Mouse (Mus musculus): ENCODE measurements around the gene Gm36028. TPM values are rescaled to one million over a fixed set of nuclear protein-coding genes. Genes with fewer than 3 reads are reported as not detected.

Gene Gm36028
- polyA plus RNA-seq, 1 experiment = 0.15 TPM

- Histone ChIP-seq H3K27me3 (ENCODE audit: control insufficient read depth, insufficient read depth, low read length) (no peaks in the 10 kb centered on the region), H3K4me1 (ENCODE audit: control insufficient read depth, insufficient read depth, low read length) (no peaks in the 10 kb centered on the region), H3K4me3 (replicated peaks; ENCODE audit: insufficient read depth, low read depth, low read length) (no peak overlapping the region), H3K27ac (ENCODE audit: insufficient read depth, low read length) (no peak overlapping the region)
- WGBS = 89% methylated on average over 12 of the region's 12 CpGs
- DNase-seq = no peak
- TF ChIP-seq POLR2A (IDR thresholded peaks at IDR 0.05; ENCODE audit: borderline replicate concordance, insufficient read depth, low read length) (no peak), CTCF (IDR thresholded peaks at IDR 0.05; ENCODE audit: borderline replicate concordance, insufficient read depth, low read depth, low read length) (no peak)
Measured at GRCm38 (mm10) chr16:37843740-37844139, 17.2 kb downstream of the Gm36028 start.

DNA sequence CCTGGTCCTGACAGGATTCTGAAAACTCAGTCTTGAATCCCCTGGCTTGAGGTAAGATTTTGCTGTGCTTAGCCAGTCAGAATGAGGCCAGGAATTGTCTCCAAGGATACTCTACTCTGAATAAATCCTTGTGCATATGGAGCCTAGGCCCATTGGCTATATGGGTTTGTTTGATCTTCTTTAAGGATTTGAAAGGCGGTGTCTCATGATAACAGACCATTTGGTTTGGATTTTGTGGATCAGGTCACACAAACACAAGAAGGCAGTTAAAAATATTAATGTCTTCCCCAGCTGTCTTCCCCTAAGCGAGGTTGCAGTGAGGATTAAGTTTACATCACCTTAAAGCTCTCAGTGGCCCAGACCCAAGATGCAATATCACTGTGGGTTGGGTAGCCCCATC, 18.5 kb downstream of the Gm36028 start:
- WGBS = 90% methylated on average over 2 of the region's 2 CpGs

DNA sequence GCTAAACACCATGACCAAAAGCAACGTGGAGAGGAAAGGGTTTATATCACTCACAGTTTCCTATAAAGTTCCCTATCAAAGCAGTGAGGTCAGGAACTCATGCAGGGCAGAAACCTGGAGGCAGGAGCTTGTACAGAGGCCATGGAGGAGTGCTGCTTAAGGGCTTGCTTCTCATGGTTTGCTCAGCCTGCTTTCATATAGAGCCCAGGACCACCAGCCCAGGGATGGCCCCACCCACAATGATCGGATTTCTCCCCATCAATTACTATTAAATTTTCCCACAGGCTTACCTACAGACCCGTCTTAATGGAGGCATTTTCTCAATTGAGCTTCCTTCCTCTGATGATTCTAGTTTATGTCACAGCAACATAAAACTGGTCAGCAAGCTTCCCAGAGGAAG, 23.4 kb downstream of the Gm36028 start:
- Histone ChIP-seq H3K4me1 (ENCODE audit: control insufficient read depth, insufficient read depth, low read length) (no peaks in the 10 kb centered on the region; the same call in 1 of the 2 replicates), H3K27me3 (ENCODE audit: control insufficient read depth, insufficient read depth, low read length) (no peaks in the 10 kb centered on the region), H3K4me3 (replicated peaks; ENCODE audit: insufficient read depth, low read depth, low read length) (no peak overlapping the region), H3K27ac (ENCODE audit: insufficient read depth, low read length) (no peak overlapping the region)
- no peak for TF ChIP-seq POLR2A (IDR thresholded peaks at IDR 0.05; ENCODE audit: borderline replicate concordance, insufficient read depth, low read length)
- no peak for TF ChIP-seq CTCF (IDR thresholded peaks at IDR 0.05; ENCODE audit: borderline replicate concordance, insufficient read depth, low read depth, low read length)
- 79% methylated on average over 3 of the region's 3 CpGs for WGBS
- DNase-seq = no peak

More for the DNA sequence above, 18.5 kb downstream of the Gm36028 start:
- no peak overlapping the region for H3K27ac ChIP-seq (ENCODE audit: insufficient read depth, low read length)
- no peak for TF ChIP-seq POLR2A (IDR thresholded peaks at IDR 0.05; ENCODE audit: borderline replicate concordance, insufficient read depth, low read length)
- TF ChIP-seq CTCF (IDR thresholded peaks at IDR 0.05; ENCODE audit: borderline replicate concordance, insufficient read depth, low read depth, low read length) = no peak
- no peak overlapping the region for H3K4me3 ChIP-seq (replicated peaks; ENCODE audit: insufficient read depth, low read depth, low read length)
- H3K4me1 ChIP-seq (ENCODE audit: control insufficient read depth, insufficient read depth, low read length) = no peaks in the 10 kb centered on the region
- no peaks in the 10 kb centered on the region for H3K27me3 ChIP-seq (ENCODE audit: control insufficient read depth, insufficient read depth, low read length)
- no peak for DNase-seq

- no peak for DNase-seq
- Histone ChIP-seq H3K4me1 (ENCODE audit: control insufficient read depth, insufficient read depth, low read length) (no peaks in the 10 kb centered on the region; the same call in 1 of the 2 replicates), H3K27me3 (ENCODE audit: control insufficient read depth, insufficient read depth, low read length) (no peaks in the 10 kb centered on the region), H3K4me3 (replicated peaks; ENCODE audit: insufficient read depth, low read depth, low read length) (no peak overlapping the region), H3K27ac (ENCODE audit: insufficient read depth, low read length) (no peak overlapping the region)
- no peak for TF ChIP-seq CTCF (IDR thresholded peaks at IDR 0.05; ENCODE audit: borderline replicate concordance, insufficient read depth, low read depth, low read length)
- TF ChIP-seq POLR2A (IDR thresholded peaks at IDR 0.05; ENCODE audit: borderline replicate concordance, insufficient read depth, low read length) = no peak
- WGBS = 50% methylated on average over 7 of the region's 7 CpGs
Measured at GRCm38 (mm10) chr16:37831041-37831440, 29.9 kb downstream of the Gm36028 start.

DNA sequence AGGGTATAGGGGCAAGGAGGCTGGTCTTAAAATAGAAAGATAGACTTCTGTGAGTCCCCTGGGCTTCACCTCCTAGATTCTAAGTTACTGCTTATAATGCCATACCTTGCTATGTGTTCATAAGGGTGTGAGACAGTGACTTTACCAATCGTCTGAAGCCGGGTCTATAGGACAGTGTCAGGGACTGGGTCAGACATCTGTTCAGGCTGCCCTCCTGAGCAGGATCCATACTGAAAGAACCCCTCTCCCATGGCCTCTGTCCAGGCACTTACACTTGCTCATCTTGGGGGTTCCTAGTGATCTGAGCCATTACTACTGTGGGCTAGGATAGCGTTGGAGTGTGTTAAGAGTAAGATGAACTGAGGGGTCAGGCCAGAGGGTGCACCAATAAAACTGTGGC, 34.7 kb downstream of the Gm36028 start:
- peaks cover 6% of the 10 kb centered on the region; the same call in 1 of the 2 replicates for H3K4me1 ChIP-seq (ENCODE audit: control insufficient read depth, insufficient read depth, low read length)
- no peak overlapping the region for H3K4me3 ChIP-seq (replicated peaks; ENCODE audit: insufficient read depth, low read depth, low read length)
- no peak overlapping the region for H3K27ac ChIP-seq (ENCODE audit: insufficient read depth, low read length)
- H3K27me3 ChIP-seq (ENCODE audit: control insufficient read depth, insufficient read depth, low read length) = no peaks in the 10 kb centered on the region
- DNase-seq = no peak
- 95% methylated on average over 3 of the region's 3 CpGs for WGBS
- TF ChIP-seq POLR2A (IDR thresholded peaks at IDR 0.05; ENCODE audit: borderline replicate concordance, insufficient read depth, low read length) = no peak
- TF ChIP-seq CTCF (IDR thresholded peaks at IDR 0.05; ENCODE audit: borderline replicate concordance, insufficient read depth, low read depth, low read length) = no peak

DNA sequence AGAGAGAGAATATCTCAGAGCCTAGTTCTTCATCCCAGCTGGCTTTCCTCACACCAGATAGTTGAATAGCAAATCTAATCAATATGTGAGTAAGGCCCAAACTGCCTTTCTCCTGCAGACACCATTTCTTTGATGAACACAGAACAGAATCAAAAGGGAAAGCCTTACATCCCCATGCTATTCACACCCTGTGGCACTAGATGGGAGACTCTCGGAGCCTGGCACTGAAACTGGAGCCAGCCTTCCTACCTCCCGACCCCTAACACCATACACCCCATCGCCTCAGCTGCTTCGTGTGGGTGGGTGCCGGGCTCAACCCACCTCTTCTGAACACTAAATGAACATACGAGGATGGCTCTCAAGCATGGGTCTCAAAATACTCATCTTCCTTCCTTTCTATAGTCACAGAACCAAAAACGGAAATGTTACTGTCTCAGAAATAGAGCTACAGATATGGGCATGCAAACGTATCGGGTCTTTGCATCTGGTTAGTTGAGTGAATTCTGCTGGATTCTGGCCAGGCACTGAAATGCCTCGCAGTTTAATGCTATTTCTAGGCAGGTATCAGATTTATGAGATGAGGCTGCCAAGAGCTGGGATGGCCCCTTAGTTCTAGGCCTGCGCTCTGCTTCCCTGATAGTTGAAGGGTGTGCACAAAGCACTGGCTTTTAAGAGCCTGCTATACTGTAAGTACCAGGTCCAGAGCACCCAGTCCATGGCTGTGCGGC, 36.0 kb downstream of the Gm36028 start:
- DNase-seq = no peak

DNA sequence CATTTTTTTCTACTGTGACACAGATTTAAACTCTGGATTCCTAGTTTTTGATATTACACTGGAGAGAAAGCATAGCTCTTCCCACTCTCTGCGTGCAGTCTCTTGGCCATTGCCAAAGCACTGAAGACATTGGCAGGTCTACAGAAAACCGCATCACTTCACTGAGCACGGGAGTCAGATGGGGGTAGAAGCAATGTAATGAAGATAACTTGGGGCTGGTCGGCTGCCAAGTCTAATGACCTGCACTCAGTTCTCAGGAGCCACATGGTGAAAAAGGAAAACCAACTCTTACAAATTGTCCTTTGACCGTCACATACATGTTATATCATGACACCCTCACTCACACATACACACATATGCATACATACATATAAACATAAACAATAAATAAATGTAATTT, 37.0 kb downstream of the Gm36028 start:
- Histone ChIP-seq H3K4me1 (ENCODE audit: control insufficient read depth, insufficient read depth, low read length) (peaks cover 6% of the 10 kb centered on the region; the same call in 1 of the 2 replicates), H3K27ac (ENCODE audit: insufficient read depth, low read length) (no peak overlapping the region), H3K27me3 (ENCODE audit: control insufficient read depth, insufficient read depth, low read length) (no peaks in the 10 kb centered on the region), H3K4me3 (replicated peaks; ENCODE audit: insufficient read depth, low read depth, low read length) (no peak overlapping the region)
- peak; percentile 74 to 88 for DNase-seq
- WGBS = 14% methylated on average over 5 of the region's 5 CpGs
- no peak for TF ChIP-seq POLR2A (IDR thresholded peaks at IDR 0.05; ENCODE audit: borderline replicate concordance, insufficient read depth, low read length)
- no peak for TF ChIP-seq CTCF (IDR thresholded peaks at IDR 0.05; ENCODE audit: borderline replicate concordance, insufficient read depth, low read depth, low read length)

More for the DNA sequence above, 36.0 kb downstream of the Gm36028 start:
- WGBS = 95% methylated on average over 12 of the region's 12 CpGs
- Histone ChIP-seq H3K27ac (ENCODE audit: insufficient read depth, low read length) (no peak overlapping the region), H3K27me3 (ENCODE audit: control insufficient read depth, insufficient read depth, low read length) (no peaks in the 10 kb centered on the region), H3K4me1 (ENCODE audit: control insufficient read depth, insufficient read depth, low read length) (peaks cover 6% of the 10 kb centered on the region; the same call in 1 of the 2 replicates), H3K4me3 (replicated peaks; ENCODE audit: insufficient read depth, low read depth, low read length) (no peak overlapping the region)
- TF ChIP-seq POLR2A (IDR thresholded peaks at IDR 0.05; ENCODE audit: borderline replicate concordance, insufficient read depth, low read length) = no peak
- TF ChIP-seq CTCF (IDR thresholded peaks at IDR 0.05; ENCODE audit: borderline replicate concordance, insufficient read depth, low read depth, low read length) = no peak

GRCm38 (mm10) chr16:37817986-37818385, 43.0 kb downstream of the Gm36028 start:
- Histone ChIP-seq H3K4me3 (replicated peaks; ENCODE audit: insufficient read depth, low read depth, low read length) (no peak overlapping the region), H3K27ac (ENCODE audit: insufficient read depth, low read length) (no peak overlapping the region), H3K27me3 (ENCODE audit: control insufficient read depth, insufficient read depth, low read length) (no peaks in the 10 kb centered on the region), H3K4me1 (ENCODE audit: control insufficient read depth, insufficient read depth, low read length) (no peaks in the 10 kb centered on the region; the same call in 1 of the 2 replicates)
- no peak for DNase-seq
- TF ChIP-seq CTCF (IDR thresholded peaks at IDR 0.05; ENCODE audit: borderline replicate concordance, insufficient read depth, low read depth, low read length) (no peak), POLR2A (IDR thresholded peaks at IDR 0.05; ENCODE audit: borderline replicate concordance, insufficient read depth, low read length) (no peak)
- 91% methylated on average over 4 of the region's 4 CpGs for WGBS
